Mouse (Mus musculus): Measurements from ENCODE around the gene Samm50. TPM values are rescaled to one million over a fixed set of nuclear protein-coding genes. Genes with fewer than 3 reads are reported as not detected.
A peak's percentile ranks its signal among the peaks of the same experiment; 100 is the strongest.

Gene Samm50
- polyA plus RNA-seq, 1 experiment from 2014 or later, result 87.8 TPM

DNA sequence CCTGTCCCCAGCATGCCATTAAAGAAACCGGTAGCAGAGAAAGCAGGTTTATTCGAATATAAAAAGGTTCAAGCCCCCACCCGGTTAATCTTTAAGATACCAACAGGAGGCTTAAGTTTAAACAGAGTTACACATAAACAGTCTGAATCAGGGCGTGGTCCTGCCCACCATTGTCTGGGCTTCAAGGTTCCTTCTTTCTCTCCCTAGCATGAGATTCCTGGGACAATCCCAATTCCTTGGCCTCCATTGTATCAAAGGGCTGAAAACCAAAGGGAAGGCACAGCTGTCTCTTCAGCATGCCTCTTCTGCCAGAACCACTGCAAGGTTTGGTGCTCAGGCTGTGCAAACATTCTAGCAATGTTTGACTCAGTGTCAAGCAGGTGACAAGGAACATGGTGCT, 5.8 kb upstream of the Samm50 start:
- Histone ChIP-seq H3K9me3 (replicated peaks) (no peaks in the 10 kb centered on the region), H3K4me2 (replicated peaks) (no peak overlapping the region), H3K4me3 (no peak overlapping the region), H3K27ac (no peak overlapping the region), H3K27me3 (0 out of 2 replicates have a peak, but pooled peaks cover 3% of the 10 kb centered on the region), H3K36me3 (no peaks in the 10 kb centered on the region), H3K9ac (no peak overlapping the region), H3K4me1 (0 out of 2 replicates have a peak, but pooled peaks cover under 1% of the 10 kb centered on the region)
- WGBS, result 45% methylated on average over 4 of the region's 4 CpGs
- ATAC-seq (ENCODE audit: low FRiP score), result no peak

DNA sequence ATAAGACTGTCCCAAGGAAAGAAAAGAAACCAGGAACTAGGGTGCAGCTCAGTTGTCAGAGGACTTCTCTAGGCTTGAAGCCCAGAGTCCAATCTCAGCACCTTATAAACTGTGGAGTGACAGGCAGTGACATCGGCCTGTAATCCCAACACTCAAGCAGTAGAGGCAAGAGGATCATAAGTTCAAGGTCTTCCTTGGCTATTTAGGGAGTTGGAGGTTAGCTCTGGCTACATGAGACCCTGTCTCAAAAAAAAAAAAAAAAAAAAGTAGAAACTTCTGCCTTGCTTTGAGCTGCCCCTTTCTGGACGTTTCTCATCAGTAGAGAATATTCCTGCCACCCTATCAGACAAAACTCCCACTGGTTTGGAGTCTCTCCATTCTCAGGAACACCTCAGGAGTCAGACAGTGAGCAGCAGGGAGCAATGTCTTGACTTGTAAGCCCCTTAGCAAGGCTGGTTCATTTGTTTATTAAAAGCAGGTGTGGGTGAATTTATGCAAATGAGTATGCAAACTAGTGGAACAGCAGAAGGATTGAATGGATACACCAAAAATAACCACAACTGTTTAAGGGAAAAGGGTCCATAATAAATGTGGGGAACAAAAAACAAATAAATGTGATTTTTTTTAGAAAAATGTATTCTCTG, 3.0 kb upstream of the Samm50 start:
- Histone ChIP-seq H3K4me2 (replicated peaks) (no peak overlapping the region), H3K4me1 (peaks cover 13% of the 10 kb centered on the region), H3K27me3 (no peaks in the 10 kb centered on the region), H3K4me3 (no peak overlapping the region), H3K9me3 (replicated peaks) (no peaks in the 10 kb centered on the region), H3K9ac (no peak overlapping the region), H3K27ac (no peak overlapping the region), H3K36me3 (no peaks in the 10 kb centered on the region)
- whole genome bisulfite sequencing, result 61% methylated on average over 2 of the region's 2 CpGs
- ATAC-seq (ENCODE audit: low FRiP score), result no peak

DNA sequence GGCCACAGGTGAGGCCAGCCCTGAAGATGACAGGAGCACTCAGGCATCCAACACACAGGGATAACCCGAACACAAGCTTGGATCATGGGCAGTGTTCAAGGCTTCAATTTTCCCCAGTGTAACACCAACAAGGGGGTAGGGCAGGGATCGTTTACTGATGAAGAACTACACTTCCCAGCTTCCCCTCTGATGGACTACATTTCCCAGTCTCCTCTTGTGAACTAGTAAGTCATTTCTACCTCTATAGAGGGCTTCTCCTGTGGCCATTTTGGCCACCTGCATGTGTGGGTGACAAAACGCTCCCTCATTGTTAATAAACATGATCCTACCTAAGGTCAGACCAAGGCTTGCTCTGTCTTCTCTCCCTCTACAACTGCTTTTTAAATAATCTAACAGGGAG, 2.2 kb upstream of the Samm50 start:
- no peaks in the 10 kb centered on the region for H3K9me3 ChIP-seq (replicated peaks)
- no peak overlapping the region for H3K9ac ChIP-seq
- no peak overlapping the region for H3K4me2 ChIP-seq (replicated peaks)
- H3K4me1 ChIP-seq, result peaks cover 13% of the 10 kb centered on the region
- H3K4me3 ChIP-seq, result no peak overlapping the region
- no peaks in the 10 kb centered on the region for H3K27me3 ChIP-seq
- H3K27ac ChIP-seq, result no peak overlapping the region
- ATAC-seq (ENCODE audit: low FRiP score), result no peak
- H3K36me3 ChIP-seq, result no peaks in the 10 kb centered on the region
- 46% methylated on average over 3 of the region's 3 CpGs for whole genome bisulfite sequencing

DNA sequence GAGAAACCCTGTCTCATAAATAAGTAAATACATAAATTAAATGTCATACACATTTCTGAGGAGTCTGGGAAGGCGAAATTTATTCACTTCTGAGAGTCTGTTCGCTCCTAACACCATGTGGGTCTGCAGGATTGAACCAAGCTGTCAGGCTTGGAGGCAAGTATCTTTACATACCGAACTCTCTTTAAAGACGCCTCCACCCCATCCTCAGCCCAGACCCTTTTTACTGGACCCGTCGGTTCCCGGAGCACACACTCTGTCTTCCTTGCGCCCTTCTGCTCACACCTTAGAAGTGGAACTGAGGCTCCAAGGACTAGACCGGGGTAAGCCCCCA, 350 bp upstream of the Samm50 start:
- 1% methylated on average over 9 of the region's 9 CpGs for WGBS

DNA sequence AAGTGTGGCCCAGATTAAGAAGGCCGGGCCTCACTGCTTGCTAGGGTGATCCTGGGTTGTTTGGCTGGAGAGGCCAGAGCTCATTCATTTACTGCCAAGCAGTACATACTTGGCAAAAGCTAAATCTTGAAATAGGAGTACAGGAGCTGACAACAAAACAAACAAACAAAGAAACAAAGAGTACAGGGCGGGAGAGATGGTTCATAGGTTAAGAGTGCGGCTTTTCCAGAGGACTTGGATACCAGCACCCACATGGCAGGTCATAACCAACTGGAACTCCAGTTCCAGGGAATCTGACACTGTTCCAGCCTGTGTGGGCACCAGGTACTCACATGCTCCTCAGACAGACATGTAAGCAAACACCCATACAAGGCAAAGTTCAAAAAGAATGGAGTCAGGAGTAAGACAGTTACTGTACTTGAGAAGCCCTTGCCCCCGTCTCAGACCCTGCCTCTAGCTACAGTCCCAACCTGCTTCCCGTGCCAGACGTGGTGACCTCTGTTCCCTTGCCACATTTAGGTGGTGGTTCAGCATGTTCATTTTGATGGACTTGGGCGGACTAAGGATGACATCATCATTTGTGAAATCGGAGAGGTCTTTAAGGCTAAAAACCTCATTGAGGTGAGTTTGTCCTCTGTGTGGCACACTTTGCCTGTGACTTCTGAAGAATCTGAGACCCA, 4.6 kb downstream of the Samm50 start:
- no peaks in the 10 kb centered on the region for H3K9me3 ChIP-seq (replicated peaks)
- H3K27me3 ChIP-seq, result no peaks in the 10 kb centered on the region
- 94% methylated on average over 8 of the region's 8 CpGs for WGBS
- ATAC-seq (ENCODE audit: low FRiP score), result no peak
- H3K4me1 ChIP-seq, result peaks cover 9% of the 10 kb centered on the region
- H3K4me2 ChIP-seq (replicated peaks), result no peak overlapping the region
- peaks cover 62% of the 10 kb centered on the region for H3K36me3 ChIP-seq
- no peak overlapping the region for H3K9ac ChIP-seq
- H3K27ac ChIP-seq, result no peak overlapping the region
- H3K4me3 ChIP-seq, result no peak overlapping the region

More for the DNA sequence above, 350 bp upstream of the Samm50 start:
- H3K4me3 ChIP-seq, result peak overlapping the region; percentile 71
- peak overlapping the region; percentile 75 for H3K4me2 ChIP-seq (replicated peaks)
- peak overlapping the region; percentile 79; the same call in 1 of the 2 replicates for H3K27ac ChIP-seq
- H3K4me1 ChIP-seq, result peaks cover 13% of the 10 kb centered on the region
- no peaks in the 10 kb centered on the region for H3K27me3 ChIP-seq
- no peak; the same call in none of the 2 replicates for ATAC-seq (ENCODE audit: low FRiP score)
- peak overlapping the region; percentile 65 for H3K9ac ChIP-seq
- no peaks in the 10 kb centered on the region for H3K9me3 ChIP-seq (replicated peaks)
- peaks cover 13% of the 10 kb centered on the region for H3K36me3 ChIP-seq

DNA sequence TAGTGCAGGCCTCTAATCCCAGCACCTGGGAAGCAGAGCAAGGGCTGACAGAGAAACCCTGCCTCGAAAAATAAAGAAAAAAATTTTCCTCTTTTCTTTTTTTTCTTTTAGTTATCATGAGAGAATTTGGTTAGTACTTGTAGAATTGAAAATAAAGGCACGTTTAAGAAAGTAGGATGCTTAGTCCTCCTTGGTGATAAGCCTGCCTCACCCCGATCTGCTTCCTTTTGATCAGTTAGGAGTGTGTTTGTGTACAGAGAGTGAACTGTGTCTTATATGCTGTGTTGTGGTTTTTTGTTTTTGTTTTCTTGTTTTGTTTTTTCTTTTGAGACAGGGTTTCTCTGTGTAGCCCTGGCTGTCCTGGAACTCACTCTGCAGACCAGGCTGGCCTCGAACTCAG, 15.3 kb downstream of the Samm50 start:
- 95% methylated on average over 4 of the region's 4 CpGs for WGBS
- peaks cover 2% of the 10 kb centered on the region; the same call in 1 of the 2 replicates for H3K4me1 ChIP-seq
- no peak for ATAC-seq (ENCODE audit: low FRiP score)
- no peaks in the 10 kb centered on the region for H3K27me3 ChIP-seq
- H3K27ac ChIP-seq, result no peak overlapping the region
- H3K36me3 ChIP-seq, result peaks cover 87% of the 10 kb centered on the region
- no peaks in the 10 kb centered on the region for H3K9me3 ChIP-seq (replicated peaks)
- no peak overlapping the region for H3K4me2 ChIP-seq (replicated peaks)
- no peak overlapping the region for H3K4me3 ChIP-seq
- no peak overlapping the region for H3K9ac ChIP-seq

DNA sequence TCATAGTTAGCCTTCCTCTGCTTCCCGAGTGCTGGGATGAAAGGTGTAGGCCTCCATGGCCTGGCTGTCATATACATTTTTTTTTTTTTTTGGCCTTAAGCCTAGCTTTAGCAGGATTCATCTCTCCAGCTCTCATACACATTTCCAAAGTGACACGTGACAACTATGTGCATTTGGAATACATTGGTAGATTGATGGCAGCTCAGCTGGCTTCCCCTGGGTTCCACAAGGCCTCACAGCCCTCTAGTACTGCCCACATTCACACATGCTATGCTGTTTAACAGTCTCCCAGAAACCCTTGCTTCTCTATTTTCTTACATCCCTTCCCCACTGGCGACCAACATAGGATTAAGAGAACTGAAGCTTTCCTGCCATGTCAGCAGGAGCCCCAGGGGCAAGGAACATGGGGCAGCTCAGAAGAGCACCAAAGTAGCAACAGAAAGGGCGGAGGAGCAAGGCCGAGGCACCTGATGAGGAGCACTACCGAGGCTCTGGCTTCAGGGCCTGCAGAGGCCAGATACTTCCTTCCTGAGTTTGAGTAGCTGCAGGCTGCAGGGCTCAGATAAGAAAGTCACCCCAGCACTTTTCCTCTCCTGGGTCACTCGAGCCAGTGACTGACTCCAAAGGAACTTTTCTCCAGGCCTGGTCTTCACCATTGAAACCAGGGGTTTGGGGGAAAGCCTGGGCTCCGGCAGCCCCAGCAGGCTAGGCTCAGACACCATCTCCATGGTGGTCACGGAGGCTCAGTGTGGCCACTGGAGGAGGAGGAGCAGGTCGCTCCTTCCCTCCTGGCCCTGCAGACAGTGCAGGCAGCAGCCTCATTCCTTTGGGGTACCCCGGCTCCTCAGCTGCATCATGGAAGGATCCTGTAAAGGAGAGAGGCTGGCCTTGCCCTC, 17.7 kb downstream of the Samm50 start:
- Histone ChIP-seq H3K36me3 (peaks cover 63% of the 10 kb centered on the region), H3K4me3 (no peak overlapping the region), H3K27me3 (no peaks in the 10 kb centered on the region), H3K4me1 (peaks cover 24% of the 10 kb centered on the region), H3K9ac (no peak overlapping the region), H3K4me2 (replicated peaks) (no peak overlapping the region), H3K27ac (no peak overlapping the region), H3K9me3 (replicated peaks) (no peaks in the 10 kb centered on the region)
- no peak for ATAC-seq (ENCODE audit: low FRiP score)
- WGBS, result 86% methylated on average over 11 of the region's 11 CpGs

DNA sequence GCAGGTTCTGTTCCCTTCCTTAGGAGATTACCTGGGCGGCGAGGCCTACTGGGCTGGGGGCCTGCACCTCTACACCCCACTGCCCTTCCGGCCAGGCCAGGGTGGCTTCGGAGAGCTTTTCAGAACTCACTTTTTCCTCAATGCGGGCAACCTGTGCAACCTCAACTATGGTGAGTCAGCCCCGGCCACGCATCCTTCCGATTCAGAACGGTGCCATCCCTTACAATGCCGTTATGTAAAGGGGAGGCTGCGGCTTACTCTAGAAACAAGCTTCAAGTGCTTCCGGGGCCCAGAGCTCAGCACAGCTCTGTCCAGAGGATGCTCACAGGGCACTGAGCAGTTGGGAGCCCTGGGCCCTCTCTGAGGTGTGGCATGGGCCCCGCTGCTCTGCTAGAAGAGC, 18.4 kb downstream of the Samm50 start:
- peaks cover 28% of the 10 kb centered on the region for H3K4me1 ChIP-seq
- WGBS, result 93% methylated on average over 13 of the region's 13 CpGs
- H3K4me3 ChIP-seq, result no peak overlapping the region
- no peaks in the 10 kb centered on the region for H3K27me3 ChIP-seq
- no peak for ATAC-seq (ENCODE audit: low FRiP score)
- no peaks in the 10 kb centered on the region for H3K9me3 ChIP-seq (replicated peaks)
- no peak overlapping the region for H3K27ac ChIP-seq
- peaks cover 56% of the 10 kb centered on the region for H3K36me3 ChIP-seq
- no peak overlapping the region for H3K4me2 ChIP-seq (replicated peaks)
- no peak overlapping the region for H3K9ac ChIP-seq

DNA sequence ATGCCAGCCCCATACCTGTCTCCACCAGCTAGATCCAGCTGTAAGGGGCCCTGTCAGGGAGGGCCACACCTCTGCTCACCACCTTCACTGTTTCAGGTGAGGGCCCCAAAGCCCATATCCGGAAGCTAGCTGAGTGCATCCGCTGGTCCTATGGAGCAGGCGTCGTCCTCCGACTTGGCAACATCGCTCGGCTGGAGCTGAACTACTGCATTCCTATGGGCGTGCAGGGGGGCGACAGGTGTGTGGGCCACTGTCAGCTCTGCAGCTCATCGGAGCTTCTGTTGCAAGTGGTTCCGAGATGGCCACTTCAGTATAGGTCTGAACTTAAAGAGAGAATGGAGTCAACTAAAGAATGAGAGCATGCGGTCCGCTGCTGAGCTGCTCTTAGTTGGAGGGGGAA, 18.9 kb downstream of the Samm50 start:
- no peak for ATAC-seq (ENCODE audit: low FRiP score)
- H3K4me1 ChIP-seq, result peaks cover 31% of the 10 kb centered on the region

DNA sequence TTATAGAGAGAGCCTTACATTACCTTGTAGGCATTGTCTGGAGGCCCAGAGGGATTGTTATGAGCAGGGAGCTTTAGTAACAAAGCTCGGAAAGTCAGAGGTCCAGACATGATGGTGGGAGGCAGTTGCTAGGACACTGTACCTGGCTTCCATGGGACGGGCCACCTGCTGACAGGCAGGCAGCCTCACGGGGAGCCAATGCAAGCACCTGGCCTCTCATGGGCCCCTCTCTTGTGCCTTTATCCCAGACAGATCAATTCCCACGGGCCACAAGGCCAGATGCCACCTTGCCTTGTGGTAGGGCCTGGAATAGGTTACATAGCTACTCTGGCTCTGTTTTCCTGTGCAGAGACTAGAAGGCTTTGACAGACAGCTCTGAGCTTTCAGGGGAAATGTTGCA, 19.5 kb downstream of the Samm50 start:
- Histone ChIP-seq H3K27ac (no peak overlapping the region), H3K36me3 (peaks cover 45% of the 10 kb centered on the region), H3K4me3 (no peak overlapping the region), H3K27me3 (no peaks in the 10 kb centered on the region), H3K9me3 (replicated peaks) (no peaks in the 10 kb centered on the region), H3K4me1 (peaks cover 37% of the 10 kb centered on the region), H3K4me2 (replicated peaks) (no peak overlapping the region), H3K9ac (no peak overlapping the region)
- peak; percentile 29 for ATAC-seq (ENCODE audit: low FRiP score)
- 75% methylated on average over 4 of the region's 4 CpGs for WGBS

More for the DNA sequence above, 18.9 kb downstream of the Samm50 start:
- Histone ChIP-seq H3K27ac (no peak overlapping the region), H3K4me2 (replicated peaks) (no peak overlapping the region), H3K36me3 (peaks cover 52% of the 10 kb centered on the region), H3K4me3 (no peak overlapping the region), H3K9ac (no peak overlapping the region), H3K9me3 (replicated peaks) (no peaks in the 10 kb centered on the region), H3K27me3 (no peaks in the 10 kb centered on the region)
- 92% methylated on average over 13 of the region's 13 CpGs for WGBS

DNA sequence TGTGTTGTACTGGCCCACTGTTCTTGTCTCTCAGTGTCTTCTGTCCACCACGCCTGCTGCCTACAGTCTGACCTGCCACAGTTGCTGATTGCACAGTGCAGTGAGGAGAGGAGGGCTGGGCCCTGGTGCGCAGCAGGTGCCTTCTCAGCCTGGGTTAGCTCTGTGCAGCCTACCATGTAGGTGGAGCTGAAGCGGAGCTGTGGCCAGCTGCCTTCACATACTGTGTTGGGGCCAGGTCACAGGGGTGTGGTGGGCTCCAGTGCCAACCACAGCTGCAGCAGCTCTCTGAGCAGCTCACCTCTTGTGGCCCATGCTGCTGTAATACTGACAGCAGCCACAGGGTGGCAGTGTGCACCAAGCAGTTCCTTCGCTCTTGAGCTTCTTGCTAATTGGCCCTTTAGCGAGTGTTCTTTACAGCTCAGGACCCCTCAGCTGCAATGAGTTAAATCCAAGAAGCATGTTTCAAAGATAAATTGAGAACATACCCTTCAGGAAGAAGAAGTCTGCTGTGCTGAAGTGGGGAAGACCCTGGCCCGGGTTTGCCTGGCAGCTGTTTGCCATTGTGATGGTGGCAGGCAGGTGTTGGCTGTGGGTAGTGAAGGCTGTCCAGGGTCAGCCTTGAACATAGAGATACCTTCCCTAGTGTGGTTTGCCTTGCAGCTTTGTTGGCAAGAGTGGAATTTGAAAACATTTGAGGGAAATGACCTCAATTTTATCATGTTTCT, 20.2 kb downstream of the Samm50 start:
- H3K9me3 ChIP-seq (replicated peaks), result no peaks in the 10 kb centered on the region
- no peaks in the 10 kb centered on the region for H3K27me3 ChIP-seq
- no peak overlapping the region for H3K4me3 ChIP-seq
- H3K36me3 ChIP-seq, result peaks cover 39% of the 10 kb centered on the region
- H3K9ac ChIP-seq, result no peak overlapping the region
- H3K4me1 ChIP-seq, result peaks cover 44% of the 10 kb centered on the region
- peak; percentile 53 for ATAC-seq (ENCODE audit: low FRiP score)
- 46% methylated on average over 6 of the region's 6 CpGs for WGBS
- no peak overlapping the region for H3K4me2 ChIP-seq (replicated peaks)
- peak overlapping the region; percentile 25; the same call in 1 of the 2 replicates for H3K27ac ChIP-seq

DNA sequence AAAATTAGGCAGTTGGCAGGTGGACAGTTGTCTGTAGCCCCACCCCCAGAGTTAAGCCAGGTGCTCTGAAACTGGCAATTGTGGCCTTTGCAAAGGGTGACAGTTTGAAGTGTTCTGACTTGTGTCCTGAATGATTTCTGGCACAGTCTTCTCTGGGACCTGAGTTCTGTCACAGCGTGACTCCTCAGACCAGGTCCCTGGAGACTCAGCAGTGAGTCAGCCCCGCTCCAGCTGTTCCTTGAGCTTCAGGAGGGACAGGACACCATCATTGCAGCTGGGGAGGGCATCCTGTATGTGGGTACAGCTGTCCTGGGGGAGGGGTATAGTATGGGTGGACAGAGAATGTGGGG, 20.7 kb downstream of the Samm50 start:
- ATAC-seq (ENCODE audit: low FRiP score), result peak; percentile 35; the same call in 1 of the 2 replicates
- Histone ChIP-seq H3K36me3 (peaks cover 34% of the 10 kb centered on the region), H3K27ac (no peak overlapping the region), H3K27me3 (no peaks in the 10 kb centered on the region), H3K9ac (no peak overlapping the region), H3K4me3 (no peak overlapping the region), H3K4me1 (peaks cover 48% of the 10 kb centered on the region), H3K9me3 (replicated peaks) (no peaks in the 10 kb centered on the region), H3K4me2 (replicated peaks) (no peak overlapping the region)
- WGBS, result 83% methylated on average over 2 of the region's 2 CpGs
